Mouse (Mus musculus) C2C12 (cell line): ENCODE results near the gene Myh10.

Source experiments
- CEBPB ChIP-seq: IDR thresholded peaks from one replicate; pipeline ENCODE4 v1.6.1; 2011; ENCODE audit warnings: low read depth, mild to moderate bottlenecking, control low read depth, moderate library complexity
- CTCF ChIP-seq: IDR thresholded peaks from one replicate; pipeline ENCODE4 v1.5.1; 2011; ENCODE audit not compliant: control insufficient read depth, insufficient read depth, insufficient read length
- MAX ChIP-seq: IDR thresholded peaks from one replicate; pipeline ENCODE4 v1.6.1; 2011; ENCODE audit warnings: mild to moderate bottlenecking, control low read depth
- MYOD1 ChIP-seq: IDR thresholded peaks from one replicate; pipeline ENCODE4 v1.6.1; 2011; ENCODE audit warnings: low read depth; ENCODE audit not compliant: control insufficient read depth, insufficient read length
- USF1 ChIP-seq: IDR thresholded peaks from one replicate; pipeline ENCODE4 v1.6.1; 2011; ENCODE audit warnings: low read depth, mild to moderate bottlenecking, control low read depth, moderate library complexity

GRCm38 (mm10) chr11:68675274-68675673 lies 16.1 kb upstream of the Myh10 start:
- TF ChIP-seq USF1 (no peak), CTCF (no peak), MAX (no peak), CEBPB (no peak), MYOD1 (no peak)
